Mouse (Mus musculus): ENCODE measurements around the gene Axl. TPM values are rescaled to one million over a fixed set of nuclear protein-coding genes. Genes with fewer than 3 reads are reported as not detected.
"Not testable (repeated sequence)": the region's sequence is repeated elsewhere in the genome, so short reads cannot be mapped to it uniquely, and the experiment has no call there.

Axl gene
- polyA plus RNA-seq, 1 experiment from 2014 or later = 61.8 TPM

DNA sequence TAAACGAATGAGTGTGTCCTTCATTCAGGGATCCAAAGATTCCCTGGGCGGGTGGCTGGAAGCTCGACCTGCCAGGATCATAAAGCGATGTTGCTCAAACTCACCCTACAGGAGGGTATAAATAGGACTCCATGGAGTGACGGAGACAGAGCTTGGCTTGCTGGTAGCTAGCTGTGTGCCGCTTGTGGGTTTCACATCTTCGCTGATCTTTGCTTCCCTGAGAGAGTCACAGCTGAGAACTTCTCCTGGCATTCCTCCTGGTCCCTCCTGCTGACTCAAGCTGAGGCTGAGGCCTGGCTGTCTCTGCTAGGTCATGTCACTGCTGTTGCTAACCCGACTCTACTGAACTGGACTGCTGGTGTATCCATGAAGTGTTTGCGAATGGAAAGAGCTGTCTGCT, 4.5 kb upstream of the Axl start:
- H3K27ac ChIP-seq (ENCODE audit: poor library complexity, severe bottlenecking); H3K4me3 ChIP-seq; H3K36me3 ChIP-seq; H3K4me2 ChIP-seq; ATAC-seq (ENCODE audit: insufficient number of reproducible peaks, low FRiP score); H3K9me3 ChIP-seq (replicated peaks); H3K9ac ChIP-seq; H3K27me3 ChIP-seq (replicated peaks): not testable (repeated sequence)
- H3K4me1 ChIP-seq (replicated peaks) = peaks cover 21% of the 10 kb centered on the region
- 63% methylated on average over 9 of the region's 9 CpGs for WGBS

- H3K27me3 ChIP-seq (replicated peaks) = no peaks in the 10 kb centered on the region
- H3K9me3 ChIP-seq (replicated peaks) = no peaks in the 10 kb centered on the region
- no peak overlapping the region for H3K27ac ChIP-seq (ENCODE audit: poor library complexity, severe bottlenecking)
- no peak overlapping the region for H3K9ac ChIP-seq
- no peak overlapping the region for H3K4me3 ChIP-seq
- ATAC-seq (ENCODE audit: insufficient number of reproducible peaks, low FRiP score) = no peak
- peaks cover 44% of the 10 kb centered on the region for H3K4me1 ChIP-seq (replicated peaks)
- H3K36me3 ChIP-seq = peaks cover 6% of the 10 kb centered on the region; the same call in 1 of the 2 replicates
- H3K4me2 ChIP-seq = no peak overlapping the region
- 62% methylated on average over 8 of the region's 8 CpGs for WGBS
Observed at GRCm38 (mm10) chr7:25790615-25791014, 2.1 kb upstream of the Axl start.

GRCm38 (mm10) chr7:25789129-25789440, 580 bp upstream of the Axl start:
- WGBS = 19% methylated on average over 3 of the region's 3 CpGs
- H3K27ac ChIP-seq (ENCODE audit: poor library complexity, severe bottlenecking) = 0 out of 2 replicates have a peak overlapping the region, but pooled peaks have one; percentile 20

GRCm38 (mm10) chr7:25787456-25788219, 867 bp downstream of the Axl start:
- Histone ChIP-seq H3K9me3 (replicated peaks) (no peaks in the 10 kb centered on the region), H3K4me3 (peak overlapping the region; percentile 64), H3K27ac (ENCODE audit: poor library complexity, severe bottlenecking) (peak overlapping the region; percentile 20), H3K4me2 (peak overlapping the region; percentile 88), H3K4me1 (replicated peaks) (peaks cover 63% of the 10 kb centered on the region), H3K27me3 (replicated peaks) (no peaks in the 10 kb centered on the region), H3K36me3 (peaks cover 13% of the 10 kb centered on the region; the same call in 1 of the 2 replicates), H3K9ac (peak overlapping the region; percentile 82)
- ATAC-seq (ENCODE audit: insufficient number of reproducible peaks, low FRiP score) = peak; percentile 39
- 6% methylated on average over 9 of the region's 9 CpGs for WGBS

More at GRCm38 (mm10) chr7:25789129-25789440, 580 bp upstream of the Axl start:
- H3K4me3 ChIP-seq = peak overlapping the region; percentile 64
- H3K9ac ChIP-seq = peak overlapping the region; percentile 82
- peak overlapping the region; percentile 88 for H3K4me2 ChIP-seq
- peaks cover 49% of the 10 kb centered on the region for H3K4me1 ChIP-seq (replicated peaks)
- no peak for ATAC-seq (ENCODE audit: insufficient number of reproducible peaks, low FRiP score)
- no peaks in the 10 kb centered on the region for H3K27me3 ChIP-seq (replicated peaks)
- peaks cover 10% of the 10 kb centered on the region; the same call in 1 of the 2 replicates for H3K36me3 ChIP-seq
- H3K9me3 ChIP-seq (replicated peaks) = no peaks in the 10 kb centered on the region

- H3K27ac ChIP-seq (ENCODE audit: poor library complexity, severe bottlenecking) = 0 out of 2 replicates have a peak overlapping the region, but pooled peaks have one; percentile 20
- no peaks in the 10 kb centered on the region for H3K9me3 ChIP-seq (replicated peaks)
- peaks cover 13% of the 10 kb centered on the region; the same call in 1 of the 2 replicates for H3K36me3 ChIP-seq
- H3K4me2 ChIP-seq = peak overlapping the region; percentile 88
- peak overlapping the region; percentile 64 for H3K4me3 ChIP-seq
- WGBS = 35% methylated on average over 4 of the region's 4 CpGs
- ATAC-seq (ENCODE audit: insufficient number of reproducible peaks, low FRiP score) = no peak
- H3K27me3 ChIP-seq (replicated peaks) = no peaks in the 10 kb centered on the region
- H3K4me1 ChIP-seq (replicated peaks) = peaks cover 70% of the 10 kb centered on the region
- peak overlapping the region; percentile 82 for H3K9ac ChIP-seq
Observed at GRCm38 (mm10) chr7:25786974-25787373, 1.5 kb downstream of the Axl start.

GRCm38 (mm10) chr7:25785752-25786151, 2.8 kb downstream of the Axl start:
- H3K27ac ChIP-seq (ENCODE audit: poor library complexity, severe bottlenecking) = no peak overlapping the region
- ATAC-seq (ENCODE audit: insufficient number of reproducible peaks, low FRiP score) = no peak

GRCm38 (mm10) chr7:25784808-25785207, 3.7 kb downstream of the Axl start:
- Histone ChIP-seq H3K9ac (no peak overlapping the region), H3K27ac (ENCODE audit: poor library complexity, severe bottlenecking) (no peak overlapping the region), H3K4me3 (no peak overlapping the region), H3K4me1 (replicated peaks) (peaks cover 77% of the 10 kb centered on the region), H3K27me3 (replicated peaks) (no peaks in the 10 kb centered on the region), H3K4me2 (no peak overlapping the region), H3K36me3 (peaks cover 13% of the 10 kb centered on the region; the same call in 1 of the 2 replicates), H3K9me3 (replicated peaks) (no peaks in the 10 kb centered on the region)
- ATAC-seq (ENCODE audit: insufficient number of reproducible peaks, low FRiP score) = no peak
- 52% methylated on average over 1 of the region's 1 CpGs for WGBS

More at GRCm38 (mm10) chr7:25785752-25786151, 2.8 kb downstream of the Axl start:
- no peaks in the 10 kb centered on the region for H3K9me3 ChIP-seq (replicated peaks)
- H3K4me3 ChIP-seq = no peak overlapping the region
- H3K9ac ChIP-seq = no peak overlapping the region
- no peaks in the 10 kb centered on the region for H3K27me3 ChIP-seq (replicated peaks)
- peaks cover 82% of the 10 kb centered on the region for H3K4me1 ChIP-seq (replicated peaks)
- H3K36me3 ChIP-seq = peaks cover 13% of the 10 kb centered on the region; the same call in 1 of the 2 replicates
- 54% methylated on average over 4 of the region's 4 CpGs for WGBS
- no peak overlapping the region for H3K4me2 ChIP-seq

GRCm38 (mm10) chr7:25783746-25784145, 4.8 kb downstream of the Axl start:
- peaks cover 17% of the 10 kb centered on the region; the same call in 1 of the 2 replicates for H3K36me3 ChIP-seq
- no peak for ATAC-seq (ENCODE audit: insufficient number of reproducible peaks, low FRiP score)
- H3K9me3 ChIP-seq (replicated peaks) = no peaks in the 10 kb centered on the region
- H3K9ac ChIP-seq = no peak overlapping the region
- H3K4me1 ChIP-seq (replicated peaks) = peaks cover 68% of the 10 kb centered on the region
- H3K4me3 ChIP-seq = no peak overlapping the region
- H3K4me2 ChIP-seq = no peak overlapping the region
- no peak overlapping the region for H3K27ac ChIP-seq (ENCODE audit: poor library complexity, severe bottlenecking)
- 31% methylated on average over 8 of the region's 8 CpGs for WGBS
- H3K27me3 ChIP-seq (replicated peaks) = no peaks in the 10 kb centered on the region

DNA sequence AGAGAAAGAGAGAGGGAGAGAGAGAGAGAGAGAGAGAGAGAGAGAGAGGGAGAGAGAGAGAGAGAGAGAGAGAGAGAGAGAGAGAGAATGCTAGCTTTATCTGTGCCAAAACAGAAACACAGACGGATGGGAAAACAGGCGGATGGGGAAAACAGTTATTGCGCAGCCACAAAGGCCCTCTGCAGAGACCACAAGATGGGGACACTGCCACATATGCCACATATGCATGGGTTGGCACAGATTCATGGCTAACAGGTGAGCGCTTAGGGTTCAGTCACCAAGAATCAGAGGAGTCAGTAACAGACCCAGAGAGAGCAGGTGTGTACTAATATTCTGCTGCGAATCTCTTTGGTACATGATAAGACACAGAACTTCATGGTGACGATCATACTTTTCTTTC, 5.8 kb downstream of the Axl start:
- Histone ChIP-seq H3K9ac (no peak overlapping the region), H3K9me3 (replicated peaks) (no peaks in the 10 kb centered on the region), H3K36me3 (peaks cover 25% of the 10 kb centered on the region), H3K4me1 (replicated peaks) (peaks cover 60% of the 10 kb centered on the region), H3K4me2 (no peak overlapping the region), H3K4me3 (no peak overlapping the region), H3K27me3 (replicated peaks) (no peaks in the 10 kb centered on the region), H3K27ac (ENCODE audit: poor library complexity, severe bottlenecking) (no peak overlapping the region)
- WGBS = 69% methylated on average over 6 of the region's 6 CpGs
- ATAC-seq (ENCODE audit: insufficient number of reproducible peaks, low FRiP score) = no peak

GRCm38 (mm10) chr7:25781937-25782610, 6.4 kb downstream of the Axl start:
- H3K4me1 ChIP-seq (replicated peaks) = peaks cover 53% of the 10 kb centered on the region
- no peaks in the 10 kb centered on the region for H3K9me3 ChIP-seq (replicated peaks)
- H3K36me3 ChIP-seq = peaks cover 32% of the 10 kb centered on the region
- WGBS = 33% methylated on average over 11 of the region's 11 CpGs
- H3K4me2 ChIP-seq = peak overlapping the region; percentile 86
- peak overlapping the region; percentile 41 for H3K4me3 ChIP-seq
- peak overlapping the region; percentile 69 for H3K27ac ChIP-seq (ENCODE audit: poor library complexity, severe bottlenecking)
- peak; percentile 44 for ATAC-seq (ENCODE audit: insufficient number of reproducible peaks, low FRiP score)
- no peaks in the 10 kb centered on the region for H3K27me3 ChIP-seq (replicated peaks)
- H3K9ac ChIP-seq = peak overlapping the region; percentile 74

DNA sequence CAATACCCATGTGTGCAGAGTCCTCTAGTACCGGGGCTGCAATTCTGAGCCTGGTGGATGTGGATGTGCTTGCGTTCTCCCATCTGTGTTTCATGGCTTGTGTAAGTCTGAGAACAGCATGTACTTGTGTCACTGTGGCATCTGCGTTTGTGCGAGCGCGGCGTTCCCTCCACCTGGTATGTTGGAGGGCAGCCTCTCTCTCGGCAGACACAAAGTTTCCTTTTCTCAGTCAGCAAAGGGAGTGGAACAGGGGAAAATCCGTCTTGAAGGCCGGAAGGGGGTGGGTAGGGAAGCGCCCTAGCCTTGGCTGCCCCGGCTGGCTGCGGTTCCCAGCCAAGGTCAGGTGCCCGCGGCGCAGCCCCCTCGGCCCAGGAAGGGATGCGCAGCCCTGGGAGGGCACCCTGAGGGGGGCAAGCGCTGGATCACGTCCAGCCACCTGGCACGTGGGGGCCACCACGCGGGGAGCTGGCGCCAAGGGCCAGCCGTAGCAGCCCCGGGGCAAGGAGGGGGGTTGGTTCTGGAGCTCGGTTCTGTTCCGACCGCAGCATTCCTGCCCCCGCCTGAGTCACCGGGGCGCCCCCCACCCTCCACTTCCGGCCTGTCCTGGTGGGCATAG, 7.1 kb downstream of the Axl start:
- peak overlapping the region; percentile 69 for H3K27ac ChIP-seq (ENCODE audit: poor library complexity, severe bottlenecking)
- H3K4me1 ChIP-seq (replicated peaks) = peaks cover 46% of the 10 kb centered on the region
- peak; percentile 51 for ATAC-seq (ENCODE audit: insufficient number of reproducible peaks, low FRiP score)
- peak overlapping the region; percentile 86 for H3K4me2 ChIP-seq
- 10% methylated on average over 30 of the region's 33 CpGs for WGBS
- H3K4me3 ChIP-seq = peak overlapping the region; percentile 41
- H3K36me3 ChIP-seq = peaks cover 35% of the 10 kb centered on the region
- H3K9me3 ChIP-seq (replicated peaks) = no peaks in the 10 kb centered on the region
- H3K27me3 ChIP-seq (replicated peaks) = no peaks in the 10 kb centered on the region
- peak overlapping the region; percentile 74 for H3K9ac ChIP-seq
